Mouse (Mus musculus) CD4-positive, CD25-positive, alpha-beta regulatory T cell, adult 2 months (primary cell): Measurements from ENCODE around the gene Kcnip3.

Source experiments
- DNase-seq: peaks from one replicate; pipeline ENCODE4 v3.0.0-alpha.2; 2012; ENCODE audit warnings: low read depth, low spot score

Kcnip3 gene

GRCm38 (mm10) chr2:127470661-127471060 is 51.2 kb downstream of the Kcnip3 start:
- no peak for DNase-seq

GRCm38 (mm10) chr2:127470183-127470582 is 51.7 kb downstream of the Kcnip3 start:
- DNase-seq, result no peak

- DNase-seq, result peak; percentile 61
Measured at GRCm38 (mm10) chr2:127462314-127462713, 59.6 kb downstream of the Kcnip3 start.

GRCm38 (mm10) chr2:127461351-127461750 is 60.5 kb downstream of the Kcnip3 start:
- no peak for DNase-seq

- DNase-seq, result no peak
Measured at GRCm38 (mm10) chr2:127459341-127459740, 62.6 kb downstream of the Kcnip3 start.

GRCm38 (mm10) chr2:127453764-127454163 is 68.1 kb downstream of the Kcnip3 start:
- peak; percentile 67 for DNase-seq

- no peak for DNase-seq
Measured at GRCm38 (mm10) chr2:127453141-127453540, 68.8 kb downstream of the Kcnip3 start.

GRCm38 (mm10) chr2:127451748-127452147 is 70.1 kb downstream of the Kcnip3 start:
- DNase-seq, result no peak

- no peak for DNase-seq
Measured at GRCm38 (mm10) chr2:127449691-127450090, 72.2 kb downstream of the Kcnip3 start.

GRCm38 (mm10) chr2:127446847-127447246 is 75.0 kb downstream of the Kcnip3 start:
- DNase-seq, result no peak

- DNase-seq, result peak; percentile 91
Measured at GRCm38 (mm10) chr2:127444055-127444789, 77.7 kb downstream of the Kcnip3 start, which contains the start of gene Fahd2a. Fahd2a (minus strand) TSS chr2:127444565.

- DNase-seq, result no peak
Measured at GRCm38 (mm10) chr2:127437697-127438096, 84.2 kb downstream of the Kcnip3 start.

GRCm38 (mm10) chr2:127435554-127435953 is 86.3 kb downstream of the Kcnip3 start:
- DNase-seq, result no peak

- peak; percentile 57 for DNase-seq
Measured at GRCm38 (mm10) chr2:127435135-127435534, 86.8 kb downstream of the Kcnip3 start.

- no peak for DNase-seq
Measured at GRCm38 (mm10) chr2:127433487-127434295, 88.2 kb downstream of the Kcnip3 start.

GRCm38 (mm10) chr2:127430238-127430637 is 91.7 kb downstream of the Kcnip3 start:
- peak; percentile 43 for DNase-seq

GRCm38 (mm10) chr2:127424977-127425376 is 96.9 kb downstream of the Kcnip3 start, which contains the start of gene Gpat2:
Gpat2 (plus strand) TSS chr2:127425199.
- DNase-seq, result peak; percentile 7

- no peak for DNase-seq
Measured at GRCm38 (mm10) chr2:127418266-127418970, 103.5 kb downstream of the Kcnip3 start.

GRCm38 (mm10) chr2:127416706-127417105 is 105.2 kb downstream of the Kcnip3 start:
- DNase-seq, result no peak

- no peak for DNase-seq
Measured at GRCm38 (mm10) chr2:127415806-127416205, 106.1 kb downstream of the Kcnip3 start.

- no peak for DNase-seq
Measured at GRCm38 (mm10) chr2:127411126-127411525, 110.8 kb downstream of the Kcnip3 start.
